Mouse (Mus musculus): Measurements from ENCODE around the gene Abhd15.

Gene Abhd15

DNA sequence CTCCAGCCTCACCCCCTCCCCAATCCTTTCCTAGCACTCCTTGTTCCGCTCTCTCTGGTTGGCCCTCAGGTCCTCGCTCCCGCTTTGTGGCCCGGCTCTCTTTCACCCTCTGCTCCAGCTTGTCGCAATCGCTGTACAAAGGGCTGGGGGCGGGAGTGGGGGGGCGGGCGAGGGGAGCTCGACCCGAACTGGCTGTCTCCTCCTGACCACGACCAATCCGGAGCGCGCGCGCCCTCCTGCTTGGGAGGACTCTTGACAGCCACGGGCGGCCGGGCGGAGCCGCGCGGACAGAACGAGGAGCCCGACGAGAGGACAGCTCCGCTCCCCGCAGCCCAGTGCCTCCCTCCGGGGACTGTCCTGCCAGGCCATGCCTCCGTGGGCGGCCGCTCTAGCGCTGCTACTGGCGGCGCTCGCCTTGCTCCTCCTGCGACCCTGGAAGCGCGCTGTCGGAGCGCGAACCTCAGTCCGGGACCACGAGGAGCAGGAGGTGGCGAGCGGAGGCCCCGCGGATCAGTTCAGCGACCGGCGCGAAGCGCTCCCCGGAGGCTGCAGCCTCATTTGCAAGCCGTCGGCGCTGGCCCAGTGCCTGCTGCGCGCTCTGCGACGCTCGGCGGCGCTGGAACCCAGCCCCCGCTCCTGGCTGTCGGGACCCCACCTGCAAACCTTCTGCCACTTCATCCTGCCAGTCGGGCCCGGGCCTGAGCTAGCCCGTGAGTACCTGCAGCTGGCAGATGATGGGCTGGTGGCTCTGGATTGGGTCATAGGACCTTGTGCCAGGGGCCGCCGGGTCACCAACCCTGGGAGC lies at the start of gene Abhd15:
Gene Abhd15, plus strand, starts transcription at position 290 of the 805 bp plus-strand sequence.
- in situ Hi-C loops (cut with MboI, MseI), result no loop called here

DNA sequence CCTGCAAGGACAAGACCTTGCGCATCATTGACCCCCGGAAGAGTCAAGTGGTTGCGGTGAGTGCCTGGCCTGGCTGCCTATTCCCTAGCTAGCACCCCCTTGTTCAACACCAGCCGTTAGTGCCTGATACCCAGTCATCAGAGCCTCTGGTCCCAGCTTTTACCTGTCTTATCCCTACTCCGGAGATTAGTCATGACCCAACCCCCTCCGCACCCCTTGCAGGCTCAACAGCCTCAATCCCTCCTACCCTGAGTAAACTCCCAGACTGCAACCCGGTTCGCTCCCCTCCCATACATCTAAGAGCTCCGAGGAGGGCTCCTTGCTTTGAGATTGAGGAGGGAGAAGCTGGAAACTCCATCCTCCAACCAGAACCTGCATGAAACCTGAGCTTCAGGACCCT lies 48.4 kb upstream of the Abhd15 start:
- in situ Hi-C loops (cut with MboI, MseI), result loop anchor here (25.0 kb wide), 1 partner anchor 354 kb away; no protein-coding TSS in a partner anchor

DNA sequence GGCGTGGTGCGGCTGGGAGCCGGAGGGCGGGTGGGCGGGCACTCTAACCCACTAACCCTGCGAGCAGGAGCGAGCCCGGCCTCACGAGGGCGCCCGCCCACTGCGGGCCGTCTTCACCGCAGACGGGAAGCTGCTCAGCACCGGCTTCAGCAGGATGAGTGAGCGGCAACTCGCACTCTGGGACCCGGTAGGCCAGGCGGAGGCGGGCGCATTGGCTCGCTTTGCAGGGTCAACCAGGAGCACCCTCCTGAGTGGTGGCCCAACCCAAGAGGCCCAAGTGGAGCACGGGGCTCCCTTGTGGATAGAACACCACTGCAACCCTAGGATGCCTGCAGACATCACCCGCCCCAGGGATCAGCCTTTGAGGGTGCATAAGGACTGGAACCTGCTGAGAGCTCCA lies 47.8 kb upstream of the Abhd15 start:
- in situ Hi-C loops (cut with MboI, MseI), result loop anchor here (25.0 kb wide), 1 partner anchor 355 kb away; no protein-coding TSS in a partner anchor

DNA sequence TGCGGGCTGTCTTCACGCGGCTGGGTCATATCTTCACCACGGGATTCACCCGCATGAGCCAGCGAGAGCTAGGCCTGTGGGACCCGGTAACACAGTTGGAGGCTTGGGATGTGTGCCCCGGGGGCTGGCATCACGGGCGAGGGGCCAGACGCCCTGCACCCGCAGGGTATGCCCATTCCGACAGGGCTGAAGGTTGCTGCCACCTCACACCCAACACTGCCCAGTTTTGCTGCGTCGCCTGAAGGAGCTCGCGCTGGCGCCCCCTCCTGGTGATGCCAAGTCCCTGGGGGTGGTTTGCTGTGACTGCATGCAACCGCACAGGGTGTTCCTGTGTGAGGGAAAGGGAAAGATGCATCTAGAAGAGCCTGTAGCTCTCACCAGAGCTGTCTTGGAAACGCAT lies 47.1 kb upstream of the Abhd15 start:
- in situ Hi-C loops (cut with MboI, MseI), result loop anchor here (25.0 kb wide), 1 partner anchor 355 kb away; no protein-coding TSS in a partner anchor

DNA sequence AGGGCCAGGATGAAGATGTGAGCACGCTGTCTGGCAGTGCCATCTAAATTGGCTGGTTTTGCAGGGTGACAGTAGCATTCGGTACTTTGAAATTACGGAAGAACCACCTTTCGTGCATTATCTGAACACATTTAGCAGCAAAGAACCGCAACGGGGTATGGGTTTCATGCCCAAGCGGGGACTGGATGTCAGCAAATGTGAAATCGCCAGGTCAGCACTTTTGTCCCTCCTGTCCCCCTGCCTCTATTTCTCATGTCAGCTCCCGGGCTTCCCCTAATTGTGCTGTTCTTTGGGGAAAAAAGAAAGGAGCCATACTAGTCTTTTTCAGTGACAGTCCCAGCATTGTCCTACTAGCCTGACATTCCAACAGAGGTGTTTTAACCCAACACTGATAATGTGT lies 46.5 kb upstream of the Abhd15 start:
- in situ Hi-C loops (cut with MboI, MseI), result loop anchor here (25.0 kb wide), 1 partner anchor 356 kb away; no protein-coding TSS in a partner anchor

DNA sequence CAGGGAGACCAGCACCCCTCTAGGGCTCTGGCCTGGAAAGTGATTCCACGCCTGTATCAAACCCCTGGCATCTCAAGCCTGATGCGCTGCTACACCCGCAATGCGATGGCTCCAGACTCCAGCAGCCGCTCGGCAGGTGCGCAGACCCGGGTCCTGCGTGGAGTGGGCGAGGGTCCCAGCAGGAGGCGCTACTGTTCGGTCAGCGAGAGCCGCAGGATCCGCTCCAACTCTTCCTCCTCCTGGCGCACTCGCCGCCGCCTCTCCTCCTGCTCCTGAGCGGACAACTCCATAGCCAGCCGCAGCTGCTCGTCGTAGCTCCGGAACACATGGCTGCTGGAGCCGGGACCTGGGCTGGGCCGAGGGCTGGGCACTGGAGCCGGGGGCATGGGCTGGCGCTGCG lies 43.5 kb upstream of the Abhd15 start:
- in situ Hi-C loops (cut with MboI, MseI), result loop anchor here (25.0 kb wide), 1 partner anchor 359 kb away; no protein-coding TSS in a partner anchor

DNA sequence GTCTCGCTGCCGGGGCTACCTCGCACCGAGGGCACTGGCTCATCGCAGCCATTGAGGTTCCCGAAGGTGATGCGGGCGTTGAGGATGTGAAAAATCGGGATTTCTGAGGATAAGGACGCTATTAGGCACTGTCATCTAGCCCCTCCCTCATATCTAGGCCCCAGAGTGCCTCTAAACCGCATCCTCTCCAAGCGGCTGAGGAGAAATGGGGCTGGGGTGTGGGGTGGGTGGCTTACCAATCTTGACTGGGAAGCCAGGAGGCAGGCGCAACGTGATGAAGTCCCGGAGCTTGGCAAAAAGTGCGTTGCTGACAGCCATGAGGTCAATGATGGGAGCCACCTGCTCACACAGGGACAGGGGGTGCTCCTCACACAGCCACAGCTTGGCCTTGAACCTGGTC lies 42.1 kb upstream of the Abhd15 start:
- in situ Hi-C loops (cut with MboI, MseI), result loop anchor here (25.0 kb wide), 1 partner anchor 360 kb away; no protein-coding TSS in a partner anchor

DNA sequence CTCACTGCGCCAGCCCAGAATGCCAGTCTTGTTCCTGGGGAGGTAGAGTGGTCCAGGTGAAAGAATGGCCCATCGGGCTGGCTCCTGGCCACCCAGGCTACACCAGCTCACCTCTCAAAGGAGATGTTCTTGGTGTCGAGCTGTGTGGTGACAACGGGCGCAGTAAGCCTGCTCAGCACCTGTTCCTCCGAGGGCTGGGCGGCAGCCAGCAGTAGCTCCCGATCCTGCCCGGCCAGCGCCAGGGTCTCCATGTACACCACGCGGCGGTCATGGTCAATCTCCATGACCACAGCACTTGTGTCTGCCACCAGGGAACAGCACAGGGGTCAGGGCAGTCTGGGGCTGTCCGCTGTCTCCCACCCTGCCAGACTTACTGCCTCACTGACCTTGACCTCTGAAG lies 38.7 kb upstream of the Abhd15 start:
- in situ Hi-C loops (cut with MboI, MseI), result no loop called here

DNA sequence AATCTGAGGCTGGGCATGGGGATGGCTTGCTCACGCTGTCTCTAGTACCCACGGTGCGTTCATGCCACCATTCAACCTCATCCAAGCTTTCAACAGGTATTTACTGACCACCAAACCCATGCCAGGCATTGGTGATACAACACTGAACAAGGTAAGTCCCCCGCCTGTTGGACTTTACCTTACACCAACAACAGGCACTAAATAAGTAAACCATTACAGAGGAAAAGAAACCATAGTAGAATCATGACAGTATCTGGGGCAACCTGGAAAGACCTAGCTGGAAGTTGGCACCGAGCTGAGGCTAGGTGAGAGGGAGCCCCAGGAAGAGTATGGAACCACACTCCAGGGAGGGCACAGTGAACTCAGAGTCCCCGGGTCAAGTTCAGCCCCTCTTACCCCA lies 38.0 kb upstream of the Abhd15 start:
- in situ Hi-C loops (cut with MboI, MseI), result no loop called here

DNA sequence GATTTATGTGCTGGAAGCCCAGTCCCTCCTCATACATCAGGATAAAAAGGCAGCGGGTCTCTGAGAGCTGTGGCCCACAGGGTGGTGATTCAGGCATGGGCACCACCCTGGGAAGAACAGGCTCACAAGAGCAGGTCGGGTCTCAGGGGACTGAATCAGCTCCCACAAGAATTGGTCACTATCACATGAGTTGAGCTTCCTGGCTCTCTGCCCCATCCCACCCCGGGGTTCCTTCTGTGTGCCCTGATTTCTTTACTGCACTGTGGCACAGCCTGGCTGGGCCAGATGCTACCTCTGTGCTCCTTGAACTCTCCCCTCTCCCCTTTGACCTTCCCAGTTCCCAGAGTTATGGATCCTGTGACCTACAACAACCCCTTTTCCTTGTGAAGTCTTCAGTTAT lies 31.9 kb upstream of the Abhd15 start:
- in situ Hi-C loops (cut with MboI, MseI), result no loop called here

DNA sequence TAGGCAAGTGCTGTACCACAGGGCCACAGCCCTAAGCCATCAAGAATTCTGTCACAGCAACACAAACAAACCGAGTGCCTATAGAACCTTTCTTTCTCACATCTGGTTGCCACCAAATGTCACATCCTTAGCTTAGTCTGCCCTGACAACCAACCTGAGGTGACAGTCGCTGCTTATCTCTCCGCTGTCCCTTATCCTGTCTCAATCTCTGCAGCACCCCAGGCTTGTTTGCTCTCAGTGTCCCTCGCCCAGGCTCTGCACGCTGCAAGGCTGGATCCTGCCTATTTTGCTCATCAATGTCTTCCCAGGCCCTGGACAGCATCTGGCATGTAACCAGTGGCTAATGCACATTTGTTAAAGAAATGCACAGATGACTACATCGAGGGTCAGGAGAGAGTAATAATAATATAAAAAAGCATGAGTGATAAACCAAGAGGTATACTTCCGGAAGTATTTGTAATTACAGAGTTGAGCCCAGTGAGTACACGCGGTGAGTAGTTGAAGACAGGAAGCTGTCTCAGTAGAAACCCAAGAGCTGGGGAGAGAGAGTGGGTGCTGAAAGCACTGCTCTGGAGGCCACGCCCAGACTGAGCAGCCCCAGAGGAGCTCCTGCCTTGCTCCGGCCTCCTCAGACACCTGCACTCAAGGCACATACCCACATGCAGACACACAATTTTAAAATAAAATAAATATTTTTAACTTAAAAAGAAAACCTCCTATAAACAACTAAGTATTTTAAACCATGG lies 31.2 kb upstream of the Abhd15 start:
- in situ Hi-C loops (cut with MboI, MseI), result no loop called here

DNA sequence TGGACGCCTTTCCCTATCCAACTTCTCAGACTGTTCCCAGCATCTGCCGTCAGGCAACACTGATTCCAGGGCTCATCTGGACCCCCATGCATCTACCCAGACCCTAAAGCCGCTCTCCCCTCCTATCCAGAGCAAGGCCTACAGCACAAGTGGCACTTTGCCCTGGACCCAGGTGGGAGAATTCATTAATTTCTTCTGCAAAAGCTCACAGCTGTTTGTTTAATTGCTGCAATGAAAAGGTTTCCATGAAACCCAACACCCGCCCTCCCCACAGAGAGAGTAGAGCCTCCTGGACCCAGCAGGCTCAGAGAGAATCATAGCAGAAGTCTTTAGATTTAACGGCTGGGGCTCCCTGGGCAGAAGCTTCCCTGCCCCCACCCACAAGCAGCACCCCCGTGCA lies 29.7 kb upstream of the Abhd15 start:
- in situ Hi-C loops (cut with MboI, MseI), result no loop called here

DNA sequence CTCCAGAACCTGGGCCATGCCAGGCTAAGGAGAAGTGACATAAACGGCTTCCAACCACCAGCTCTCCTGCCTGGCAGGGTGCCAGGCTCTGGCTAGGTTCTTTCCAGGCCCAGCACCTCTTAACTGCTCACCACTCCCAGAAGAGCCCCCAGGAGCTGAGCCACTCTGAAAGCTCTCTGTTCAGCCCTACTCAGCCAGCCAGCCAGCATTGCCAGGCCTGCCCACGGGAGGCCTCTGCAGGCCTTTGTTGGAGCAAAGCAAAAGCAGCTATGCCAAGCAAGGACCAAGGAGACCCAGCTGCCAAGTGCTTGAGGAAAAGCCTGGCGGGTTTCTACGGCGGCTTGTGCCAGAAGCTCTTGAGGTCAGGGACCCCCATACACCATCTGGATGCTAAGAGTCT lies 28.1 kb upstream of the Abhd15 start:
- in situ Hi-C loops (cut with MboI, MseI), result no loop called here

DNA sequence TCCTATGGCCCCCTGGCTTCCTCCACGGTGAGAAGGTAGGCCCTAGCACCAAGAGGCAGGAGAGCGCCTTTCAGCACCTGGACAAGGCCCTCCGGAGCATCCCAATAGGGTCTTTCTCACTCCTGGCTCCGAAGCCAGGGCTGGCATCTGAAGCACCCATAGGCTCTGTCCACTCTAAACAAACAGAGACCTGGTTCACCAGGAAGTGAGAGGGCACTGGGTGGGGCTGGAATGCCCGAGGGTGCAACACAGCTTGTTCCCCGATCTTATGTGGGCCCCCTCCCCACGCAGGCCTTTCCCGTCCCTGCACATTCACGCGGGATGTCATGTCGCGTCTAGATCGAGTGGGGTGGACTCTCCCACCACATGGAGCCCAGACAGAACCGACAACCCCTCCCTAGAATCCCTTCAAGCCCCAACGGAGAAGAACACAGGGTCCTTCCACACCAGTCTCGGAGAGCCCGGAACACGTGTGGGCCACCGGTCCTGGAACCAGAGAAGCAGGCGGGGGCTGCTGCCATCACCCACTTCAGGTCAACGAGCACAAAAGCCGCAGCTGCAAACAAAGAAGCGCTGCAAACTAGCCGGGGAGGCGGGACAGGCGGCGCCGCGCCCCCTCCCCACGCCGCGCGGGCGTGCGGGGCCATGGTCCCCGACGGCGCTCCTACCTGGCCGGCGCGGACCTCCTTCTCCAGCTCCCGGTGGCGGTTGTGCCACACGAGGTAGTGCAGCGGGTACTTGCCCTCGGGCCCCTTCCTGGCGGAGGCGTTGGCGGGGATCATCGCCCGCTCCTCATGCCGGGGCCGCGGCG lies 25.9 kb upstream of the Abhd15 start:
- in situ Hi-C loops (cut with MboI, MseI), result no loop called here

DNA sequence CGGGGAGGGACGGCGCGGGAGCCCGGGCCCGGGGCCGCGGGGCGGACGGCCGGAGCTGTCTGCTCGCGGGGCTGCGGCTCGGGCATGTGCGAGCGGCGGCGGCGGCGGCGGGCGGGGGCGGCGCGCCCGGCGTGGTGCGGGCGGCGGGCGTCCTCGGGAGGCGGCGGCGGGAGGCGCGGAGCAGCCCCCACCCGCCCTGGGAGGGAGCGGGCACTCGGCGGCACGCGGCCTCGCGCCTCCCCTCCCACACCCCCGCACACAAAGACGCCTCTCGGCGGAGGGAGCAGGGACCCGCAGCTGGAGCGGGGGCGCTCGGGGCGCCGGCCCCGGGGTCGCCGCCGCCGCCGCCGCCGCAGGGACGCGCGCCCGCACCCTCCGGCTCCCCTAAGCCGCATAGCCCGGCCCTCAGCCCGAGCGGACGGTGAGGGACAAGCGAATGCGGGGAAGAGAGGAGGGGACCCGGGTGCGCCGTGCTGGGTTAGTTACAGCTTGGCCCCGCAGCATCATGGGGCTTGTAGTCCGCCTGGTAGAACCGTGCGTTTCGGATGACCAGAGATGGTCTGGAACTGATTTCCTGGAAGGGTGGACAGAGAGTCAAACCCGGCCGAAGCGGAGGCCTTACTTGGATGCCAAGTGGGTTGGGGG lies 25.2 kb upstream of the Abhd15 start, which contains the start of gene Ankrd13b:
Gene Ankrd13b, minus strand, starts transcription at position 88 of the 645 bp plus-strand sequence.
- in situ Hi-C loops (cut with MboI, MseI), result loop anchor here in 1 of 2 experiments (5.0 to 10.0 kb wide), 2 partner anchors 118 to 1045 kb away; partner anchors contain the start of genes Ift20, Taok1 and Tnfaip1

DNA sequence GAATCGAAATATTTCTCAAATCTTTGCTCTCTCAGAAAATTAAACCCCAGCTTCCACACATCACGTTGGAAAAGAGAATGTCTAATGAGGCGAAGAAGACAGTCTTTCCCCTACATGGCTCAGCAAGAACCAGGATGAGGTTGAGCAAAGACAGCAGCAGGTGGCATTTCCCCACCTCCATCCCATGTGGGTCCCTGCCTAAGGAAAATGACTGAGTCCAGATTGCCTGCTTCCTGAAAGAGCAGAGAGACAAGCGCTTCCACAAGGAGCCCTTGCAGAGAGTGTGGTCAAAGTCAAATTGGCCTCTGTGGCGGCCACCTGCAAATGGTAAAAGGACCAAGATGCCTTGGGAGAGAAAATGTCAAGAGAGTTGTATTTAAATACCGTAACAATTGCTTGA lies 24.5 kb upstream of the Abhd15 start:
- in situ Hi-C loops (cut with MboI, MseI), result loop anchor here in 1 of 2 experiments (5.0 to 10.0 kb wide), 2 partner anchors 117 to 1044 kb away; partner anchors contain the start of genes Ift20, Taok1 and Tnfaip1

DNA sequence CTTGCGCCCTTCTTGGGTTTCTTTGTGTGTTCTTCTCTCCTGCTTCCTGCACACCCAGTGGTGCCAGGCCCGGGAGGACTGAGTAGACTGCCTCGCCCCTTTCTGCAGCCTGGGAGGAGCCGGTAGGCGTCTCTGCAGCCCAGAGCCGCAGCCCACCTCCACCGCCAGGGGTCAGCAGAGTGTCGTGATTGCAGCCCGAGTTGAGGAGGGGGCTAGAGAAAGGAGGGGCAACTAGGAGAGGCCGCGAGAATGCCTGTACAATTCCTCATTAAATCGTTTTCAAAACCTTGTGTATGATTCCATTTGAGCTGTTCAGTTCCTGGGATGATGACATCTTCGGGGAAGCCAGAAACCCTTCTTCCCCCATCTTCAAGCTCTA lies 23.8 kb upstream of the Abhd15 start:
- in situ Hi-C loops (cut with MboI, MseI), result loop anchor here in 1 of 2 experiments (5.0 to 10.0 kb wide), 2 partner anchors 116 to 1044 kb away; partner anchors contain the start of genes Ift20, Taok1 and Tnfaip1

DNA sequence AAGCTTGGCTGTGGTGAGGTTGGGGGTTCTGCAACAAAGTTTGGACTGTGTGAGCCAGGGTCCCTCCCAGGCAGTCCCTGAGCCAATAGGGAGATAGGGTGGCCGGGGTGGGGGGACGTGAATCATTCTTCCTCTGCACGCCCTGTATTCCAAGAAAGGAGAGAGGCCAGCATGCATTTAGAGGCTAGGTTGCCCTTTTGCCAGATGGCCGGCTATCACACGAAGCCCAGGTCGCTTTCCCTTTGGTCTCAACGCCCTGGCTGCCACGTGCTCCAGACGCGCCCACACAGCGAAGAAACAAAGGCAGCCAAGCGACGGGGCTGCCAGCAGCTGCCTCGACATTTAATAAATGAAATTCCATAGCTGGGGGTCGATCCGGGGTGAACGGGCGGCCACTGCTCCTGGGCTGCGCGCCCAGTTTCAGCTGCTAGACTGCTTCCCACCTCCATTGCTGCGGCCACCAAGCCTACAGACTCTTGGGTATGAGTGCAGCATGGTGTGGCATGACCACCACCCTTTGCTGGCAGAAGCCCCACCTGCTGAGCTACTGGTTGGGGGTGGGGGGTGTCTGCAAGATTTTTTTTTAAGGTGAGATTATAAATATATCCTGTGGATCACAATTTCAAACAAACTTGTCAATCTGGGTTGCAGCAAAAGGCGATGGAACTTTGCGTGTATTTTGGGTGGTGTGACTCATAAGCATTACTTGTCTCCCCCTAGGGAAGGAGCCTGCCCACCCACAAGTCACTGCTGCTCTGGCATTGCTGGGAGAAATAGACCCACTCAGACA lies 23.2 kb upstream of the Abhd15 start:
- in situ Hi-C loops (cut with MboI, MseI), result loop anchor here in 1 of 2 experiments (5.0 to 10.0 kb wide), 2 partner anchors 116 to 1043 kb away; partner anchors contain the start of genes Ift20, Taok1 and Tnfaip1

DNA sequence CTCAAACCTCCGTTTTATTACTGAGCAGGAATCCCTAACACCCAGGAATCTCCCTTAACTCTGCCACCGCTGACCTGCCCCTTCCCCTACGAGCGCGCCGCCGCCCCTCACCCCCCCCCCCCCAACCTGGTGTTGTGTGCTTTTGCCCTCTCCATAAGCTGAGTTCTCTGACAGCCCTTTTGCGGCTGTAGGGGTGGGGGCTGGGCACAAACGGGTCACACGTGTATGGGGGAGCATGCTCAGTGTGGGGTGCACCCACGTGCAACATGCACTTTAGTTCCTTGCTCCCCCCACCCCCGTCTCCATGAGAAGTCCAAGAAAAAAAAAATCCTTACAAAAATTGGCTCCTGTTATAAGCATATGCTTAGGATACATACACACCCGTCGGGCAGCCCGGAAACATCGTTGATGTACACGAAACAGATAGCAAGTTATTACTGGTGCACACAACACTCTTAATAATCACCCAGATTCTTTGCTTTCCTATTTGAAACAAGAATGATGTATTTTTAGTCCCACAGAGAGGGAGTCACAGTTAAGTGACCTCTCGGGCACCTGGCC lies 22.5 kb upstream of the Abhd15 start:
- in situ Hi-C loops (cut with MboI, MseI), result loop anchor here in 1 of 2 experiments (5.0 to 10.0 kb wide), 2 partner anchors 115 to 1042 kb away; partner anchors contain the start of genes Ift20, Taok1 and Tnfaip1

Measured in T-helper 17 cell (primary cell).